Mouse (Mus musculus): ENCODE measurements around the gene E2f8.

Gene E2f8

GRCm38 (mm10) chr7:48881486-48881885, at the start of gene E2f8:
Gene E2f8, minus strand, starts transcription at chr7:48881596.
- peak; percentile 85 for DNase-seq (ENCODE audit: low spot score)

GRCm38 (mm10) chr7:48930399-48930798, 49.0 kb upstream of the E2f8 start:
- no peak for DNase-seq (ENCODE audit: low spot score)

GRCm38 (mm10) chr7:48928364-48928763, 47.0 kb upstream of the E2f8 start:
- DNase-seq (ENCODE audit: low spot score), result peak; percentile 62

GRCm38 (mm10) chr7:48925214-48925613, 43.8 kb upstream of the E2f8 start:
- no peak for DNase-seq (ENCODE audit: low spot score)

GRCm38 (mm10) chr7:48923620-48924019, 42.2 kb upstream of the E2f8 start:
- no peak for DNase-seq (ENCODE audit: low spot score)

- DNase-seq (ENCODE audit: low spot score), result no peak
Observed at GRCm38 (mm10) chr7:48918389-48918788, 37.0 kb upstream of the E2f8 start.

- no peak for DNase-seq (ENCODE audit: low spot score)
Observed at GRCm38 (mm10) chr7:48917988-48918387, 36.6 kb upstream of the E2f8 start.

- DNase-seq (ENCODE audit: low spot score), result no peak
Observed at GRCm38 (mm10) chr7:48917463-48917862, 36.1 kb upstream of the E2f8 start.

GRCm38 (mm10) chr7:48914630-48915506, 33.5 kb upstream of the E2f8 start:
- no peak for DNase-seq (ENCODE audit: low spot score)

GRCm38 (mm10) chr7:48911146-48911545, 29.8 kb upstream of the E2f8 start:
- no peak for DNase-seq (ENCODE audit: low spot score)

- DNase-seq (ENCODE audit: low spot score), result no peak
Observed at GRCm38 (mm10) chr7:48910282-48910681, 28.9 kb upstream of the E2f8 start.

- no peak for DNase-seq (ENCODE audit: low spot score)
Observed at GRCm38 (mm10) chr7:48909342-48909671, 27.9 kb upstream of the E2f8 start.

GRCm38 (mm10) chr7:48908521-48909341, 27.3 kb upstream of the E2f8 start, which contains the start of gene Nav2:
Gene Nav2, plus strand, starts transcription at chr7:48908716.
- DNase-seq (ENCODE audit: low spot score), result no peak

- no peak for DNase-seq (ENCODE audit: low spot score)
Observed at GRCm38 (mm10) chr7:48902454-48902853, 21.1 kb upstream of the E2f8 start.

- DNase-seq (ENCODE audit: low spot score), result no peak
Observed at GRCm38 (mm10) chr7:48900408-48901167, 19.2 kb upstream of the E2f8 start.

- no peak for DNase-seq (ENCODE audit: low spot score)
Observed at GRCm38 (mm10) chr7:48898416-48898815, 17.0 kb upstream of the E2f8 start.

GRCm38 (mm10) chr7:48897539-48898163, 16.3 kb upstream of the E2f8 start:
- DNase-seq (ENCODE audit: low spot score), result no peak

GRCm38 (mm10) chr7:48896051-48896450, 14.7 kb upstream of the E2f8 start:
- DNase-seq (ENCODE audit: low spot score), result no peak

GRCm38 (mm10) chr7:48895475-48895874, 14.1 kb upstream of the E2f8 start:
- no peak for DNase-seq (ENCODE audit: low spot score)

GRCm38 (mm10) chr7:48894763-48895162, 13.4 kb upstream of the E2f8 start:
- no peak for DNase-seq (ENCODE audit: low spot score)

GRCm38 (mm10) chr7:48894152-48894551, 12.8 kb upstream of the E2f8 start:
- peak; percentile 68 for DNase-seq (ENCODE audit: low spot score)

GRCm38 (mm10) chr7:48893093-48893492, 11.7 kb upstream of the E2f8 start:
- no peak for DNase-seq (ENCODE audit: low spot score)

Measured in urinary bladder, postnatal 14 days (tissue).